Mouse (Mus musculus) forebrain, embryonic 16.5 days (tissue): ENCODE measurements around the gene Pla2g2c. TPM values are rescaled to one million over a fixed set of nuclear protein-coding genes. Genes with fewer than 3 reads are reported as not detected.

Experiments
- ATAC-seq: fragments of 200-750 bp; cut with Nextera tagmentation; 2 replicates; pipeline ENCODE4 v1.8.0; 2017; ENCODE audit warnings: mild to moderate bottlenecking, moderate library complexity
- H3K27ac ChIP-seq: fragments of 300-500 bp; sonication (generic); 2 replicates; pipeline ENCODE4 v1.5.1; 2014; ENCODE audit warnings: low read length, control low read depth
- H3K27me3 ChIP-seq: fragments of 300-500 bp; sonication (generic); replicated peaks from 2 replicates; pipeline ENCODE4 v1.6.1; 2014; ENCODE audit warnings: low read length; ENCODE audit not compliant: control insufficient read depth, insufficient read depth
- H3K36me3 ChIP-seq: fragments of 300-500 bp; sonication (generic); 2 replicates; pipeline ENCODE4 v1.6.1; 2014; ENCODE audit not compliant: control insufficient read depth, insufficient read depth
- H3K4me1 ChIP-seq: fragments of 300-500 bp; sonication (generic); replicated peaks from 2 replicates; pipeline ENCODE4 v1.6.1; 2014; ENCODE audit warnings: low read length; ENCODE audit not compliant: control insufficient read depth, insufficient read depth
- H3K4me2 ChIP-seq: fragments of 300-500 bp; sonication (generic); 2 replicates; pipeline ENCODE4 v1.6.1; 2014; ENCODE audit warnings: mild to moderate bottlenecking, low read length, control low read depth
- H3K4me3 ChIP-seq: fragments of 300-500 bp; sonication (generic); replicated peaks from 2 replicates; pipeline ENCODE4 v1.5.1; 2014; ENCODE audit warnings: mild to moderate bottlenecking, low read length, control low read depth
- H3K9ac ChIP-seq: fragments of 300-500 bp; sonication (generic); replicated peaks from 2 replicates; pipeline ENCODE4 v1.6.1; 2014; ENCODE audit warnings: low read depth, low read length, control low read depth
- H3K9me3 ChIP-seq: fragments of 300-500 bp; sonication (generic); 2 replicates; pipeline ENCODE4 v1.6.1; 2016; ENCODE audit warnings: low read length; ENCODE audit not compliant: control insufficient read depth
- WGBS: fragments of 180-500 bp; shearing (Covaris S2); extraction: QIAGEN DNeasy Blood & Tissue Kit; methylation state at CpG from one replicate; pipeline ENCODE4 v1.1.7; 2014; 5-methylcytosine and 5-hydroxymethylcytosine counted together
- polyA plus RNA-seq: library from polyadenylated mRNA; unstranded; fragments of >200 nt; fragmentation: Nextera tagmentation; extraction: Ambion mirVana; gene quantifications from 2 replicates; pipeline ENCODE4 v1.2.1, GENCODE M21; 2015

Pla2g2c gene
- polyA plus RNA-seq, 1 experiment from 2014 or later = not detected

GRCm38 (mm10) chr4:138704169-138704568 lies 20.4 kb upstream of the Pla2g2c start:
- WGBS = 89% methylated on average over 4 of the region's 4 CpGs
- H3K9me3 ChIP-seq = no peaks in the 10 kb centered on the region

DNA sequence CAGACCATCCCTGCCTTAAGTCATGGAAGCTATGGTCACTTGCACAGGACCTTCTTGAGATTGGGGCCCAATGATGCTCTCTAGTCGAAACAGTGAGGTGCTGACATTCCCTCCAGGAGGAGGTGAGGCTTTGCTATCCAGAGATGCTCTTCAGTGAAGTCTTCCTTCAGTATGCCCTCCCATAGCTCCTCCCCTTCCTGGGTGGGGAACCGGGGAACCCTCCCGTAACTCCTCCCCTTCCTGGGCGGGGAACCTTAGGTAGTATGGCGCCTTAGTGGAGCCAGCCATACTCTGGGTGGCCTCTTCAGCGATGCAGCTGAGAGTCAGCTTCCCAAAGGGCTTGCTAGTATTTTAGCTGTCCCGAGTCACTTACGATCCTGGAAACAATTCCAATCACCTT lies 18.0 kb upstream of the Pla2g2c start:
- no peak overlapping the region for H3K4me2 ChIP-seq
- H3K9me3 ChIP-seq = no peaks in the 10 kb centered on the region
- ATAC-seq = no peak
- H3K4me1 ChIP-seq = peaks cover 17% of the 10 kb centered on the region
- WGBS = 92% methylated on average over 8 of the region's 8 CpGs
- H3K36me3 ChIP-seq = no peaks in the 10 kb centered on the region
- H3K4me3 ChIP-seq = no peak overlapping the region
- no peak overlapping the region for H3K9ac ChIP-seq
- no peak overlapping the region for H3K27ac ChIP-seq
- H3K27me3 ChIP-seq = 0 out of 2 replicates have a peak, but pooled peaks cover 2% of the 10 kb centered on the region

More at GRCm38 (mm10) chr4:138704169-138704568, 20.4 kb upstream of the Pla2g2c start:
- no peak for ATAC-seq
- Histone ChIP-seq H3K9ac (no peak overlapping the region), H3K27me3 (0 out of 2 replicates have a peak, but pooled peaks cover 6% of the 10 kb centered on the region), H3K27ac (no peak overlapping the region), H3K36me3 (no peaks in the 10 kb centered on the region), H3K4me1 (peaks cover 2% of the 10 kb centered on the region; the same call in 1 of the 2 replicates), H3K4me2 (no peak overlapping the region), H3K4me3 (no peak overlapping the region)

GRCm38 (mm10) chr4:138708636-138709035 lies 16.0 kb upstream of the Pla2g2c start:
- WGBS = 11% methylated on average over 7 of the region's 7 CpGs
- H3K27ac ChIP-seq = no peak overlapping the region
- no peak for ATAC-seq

DNA sequence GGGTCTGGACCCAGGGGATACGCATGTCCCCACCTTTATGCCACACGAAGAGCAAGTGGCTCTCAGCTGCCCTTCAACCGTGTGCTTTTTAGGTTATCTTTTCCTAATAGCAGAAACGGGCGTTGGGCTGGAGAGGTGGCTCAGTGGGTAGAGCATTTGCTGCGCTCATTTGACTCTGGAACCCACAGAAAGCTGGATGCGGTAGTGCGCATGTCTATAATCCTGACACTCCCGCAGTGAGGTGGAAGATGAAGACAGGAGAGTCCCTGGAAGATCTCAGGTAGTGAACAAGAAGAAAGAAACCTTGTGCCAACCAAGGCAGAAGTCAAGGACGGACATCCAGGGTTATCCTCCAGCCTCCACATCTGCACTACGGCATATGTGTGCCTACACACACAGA lies 15.3 kb upstream of the Pla2g2c start:
- Histone ChIP-seq H3K9ac (no peak overlapping the region), H3K36me3 (no peaks in the 10 kb centered on the region), H3K27ac (no peak overlapping the region), H3K4me3 (no peak overlapping the region), H3K4me2 (no peak overlapping the region), H3K9me3 (no peaks in the 10 kb centered on the region), H3K4me1 (peaks cover 19% of the 10 kb centered on the region), H3K27me3 (no peaks in the 10 kb centered on the region)
- ATAC-seq = no peak
- 82% methylated on average over 11 of the region's 11 CpGs for WGBS

More at GRCm38 (mm10) chr4:138708636-138709035, 16.0 kb upstream of the Pla2g2c start:
- no peak overlapping the region for H3K9ac ChIP-seq
- no peaks in the 10 kb centered on the region for H3K27me3 ChIP-seq
- H3K4me3 ChIP-seq = no peak overlapping the region
- H3K36me3 ChIP-seq = no peaks in the 10 kb centered on the region
- no peak overlapping the region for H3K4me2 ChIP-seq
- no peaks in the 10 kb centered on the region for H3K9me3 ChIP-seq
- peaks cover 19% of the 10 kb centered on the region for H3K4me1 ChIP-seq

DNA sequence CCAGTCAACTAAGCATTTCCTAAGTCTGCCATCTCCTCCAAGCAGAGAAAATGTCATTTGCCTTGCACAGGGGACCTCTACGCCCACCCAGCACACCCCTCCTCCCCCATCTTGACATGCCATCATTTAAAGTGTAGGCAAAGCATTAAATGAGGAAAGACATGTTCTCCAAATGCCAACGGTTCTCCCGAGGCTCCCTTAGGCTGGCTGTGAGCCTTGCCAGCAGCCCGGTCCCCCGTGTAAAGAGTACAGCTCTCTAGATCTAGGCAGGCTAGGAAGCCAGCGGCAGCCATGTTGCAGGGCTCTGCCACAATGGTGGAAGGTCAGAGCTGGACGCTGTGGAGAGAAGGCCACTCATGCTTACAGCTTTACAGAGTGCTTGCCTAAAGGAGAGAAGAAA lies 14.6 kb upstream of the Pla2g2c start:
- Histone ChIP-seq H3K9ac (no peak overlapping the region), H3K4me2 (0 out of 2 replicates have a peak overlapping the region, but pooled peaks have one; percentile 6), H3K4me1 (peaks cover 19% of the 10 kb centered on the region), H3K36me3 (no peaks in the 10 kb centered on the region), H3K27me3 (no peaks in the 10 kb centered on the region), H3K4me3 (no peak overlapping the region), H3K9me3 (no peaks in the 10 kb centered on the region), H3K27ac (peak overlapping the region; percentile 39)
- peak; percentile 55; the same call in 1 of the 2 replicates for ATAC-seq
- 45% methylated on average over 7 of the region's 7 CpGs for WGBS

DNA sequence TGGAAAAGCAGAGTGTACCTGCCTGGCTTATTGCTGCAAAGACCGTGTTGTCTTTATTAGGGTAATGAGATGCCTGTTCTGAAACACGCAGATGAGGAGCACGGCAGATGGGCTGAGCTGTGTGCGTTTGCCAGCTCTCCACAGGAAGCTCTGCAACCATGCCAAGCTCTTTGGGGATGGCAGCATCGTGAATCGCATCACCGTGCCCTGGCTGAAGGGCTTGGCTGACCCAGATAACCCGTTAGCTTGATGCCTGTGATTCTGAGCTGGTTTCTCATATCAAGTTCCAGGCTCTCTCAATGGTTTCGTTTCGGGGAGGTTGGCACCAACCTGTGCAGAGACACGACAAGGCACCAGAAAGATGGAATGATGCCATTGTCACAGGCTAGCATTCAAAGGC lies 14.0 kb upstream of the Pla2g2c start:
- no peak overlapping the region for H3K4me3 ChIP-seq
- no peaks in the 10 kb centered on the region for H3K9me3 ChIP-seq
- H3K4me2 ChIP-seq = peak overlapping the region; percentile 24; the same call in 1 of the 2 replicates
- H3K36me3 ChIP-seq = no peaks in the 10 kb centered on the region
- ATAC-seq = peak; percentile 83
- no peak overlapping the region for H3K9ac ChIP-seq
- peak overlapping the region; percentile 46 for H3K27ac ChIP-seq
- no peaks in the 10 kb centered on the region for H3K27me3 ChIP-seq
- H3K4me1 ChIP-seq = peaks cover 19% of the 10 kb centered on the region
- WGBS = 46% methylated on average over 11 of the region's 11 CpGs

- H3K9me3 ChIP-seq = no peaks in the 10 kb centered on the region
- no peaks in the 10 kb centered on the region for H3K36me3 ChIP-seq
- WGBS = 60% methylated on average over 17 of the region's 17 CpGs
- no peaks in the 10 kb centered on the region for H3K27me3 ChIP-seq
- H3K4me1 ChIP-seq = peaks cover 19% of the 10 kb centered on the region
- peak overlapping the region; percentile 24; the same call in 1 of the 2 replicates for H3K4me2 ChIP-seq
- H3K27ac ChIP-seq = peak overlapping the region; percentile 46; the same call in 1 of the 2 replicates
- 0 out of 2 replicates have a peak, but pooled peaks have one; percentile 45 for ATAC-seq
- H3K4me3 ChIP-seq = no peak overlapping the region
- H3K9ac ChIP-seq = no peak overlapping the region
Measured at GRCm38 (mm10) chr4:138711051-138711820, 13.4 kb upstream of the Pla2g2c start.

GRCm38 (mm10) chr4:138712096-138712495 lies 12.5 kb upstream of the Pla2g2c start:
- no peak overlapping the region for H3K4me3 ChIP-seq
- no peak overlapping the region for H3K9ac ChIP-seq
- ATAC-seq = no peak
- H3K36me3 ChIP-seq = no peaks in the 10 kb centered on the region
- H3K27ac ChIP-seq = no peak overlapping the region
- no peak overlapping the region for H3K4me2 ChIP-seq
- H3K9me3 ChIP-seq = no peaks in the 10 kb centered on the region
- no peaks in the 10 kb centered on the region for H3K27me3 ChIP-seq
- H3K4me1 ChIP-seq = peaks cover 19% of the 10 kb centered on the region
- 90% methylated on average over 11 of the region's 11 CpGs for WGBS

DNA sequence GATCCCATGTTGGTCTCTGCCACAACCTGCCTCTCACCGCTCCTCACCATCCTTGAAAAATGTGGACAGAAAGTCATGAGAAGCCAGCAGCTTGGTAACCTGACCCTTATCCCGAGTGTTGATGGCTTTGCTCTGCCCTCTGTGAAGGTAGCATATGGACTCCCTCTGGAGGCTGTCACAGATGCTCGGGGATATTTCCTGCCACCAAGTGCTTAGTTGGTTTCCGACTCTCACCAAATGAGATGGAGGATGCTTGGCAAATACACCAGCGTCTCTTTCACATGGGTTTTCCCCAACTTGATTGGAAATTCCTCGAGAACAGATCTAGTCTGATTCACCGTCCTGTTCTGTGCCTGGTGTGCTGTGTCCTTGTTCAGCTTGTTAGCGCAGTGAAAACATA lies 12.0 kb upstream of the Pla2g2c start:
- Histone ChIP-seq H3K27ac (no peak overlapping the region), H3K36me3 (no peaks in the 10 kb centered on the region), H3K4me1 (peaks cover 19% of the 10 kb centered on the region), H3K9ac (no peak overlapping the region), H3K4me3 (no peak overlapping the region), H3K9me3 (no peaks in the 10 kb centered on the region), H3K4me2 (no peak overlapping the region), H3K27me3 (no peaks in the 10 kb centered on the region)
- 79% methylated on average over 8 of the region's 8 CpGs for WGBS
- no peak for ATAC-seq
